Mouse (Mus musculus): ENCODE measurements around the gene A230050P20Rik. TPM values are rescaled to one million over a fixed set of nuclear protein-coding genes. Genes with fewer than 3 reads are reported as not detected.

The A230050P20Rik gene
- total and polyA plus RNA-seq, 2 experiments from 2014 or later, result 19.6 to 22.1 TPM

DNA sequence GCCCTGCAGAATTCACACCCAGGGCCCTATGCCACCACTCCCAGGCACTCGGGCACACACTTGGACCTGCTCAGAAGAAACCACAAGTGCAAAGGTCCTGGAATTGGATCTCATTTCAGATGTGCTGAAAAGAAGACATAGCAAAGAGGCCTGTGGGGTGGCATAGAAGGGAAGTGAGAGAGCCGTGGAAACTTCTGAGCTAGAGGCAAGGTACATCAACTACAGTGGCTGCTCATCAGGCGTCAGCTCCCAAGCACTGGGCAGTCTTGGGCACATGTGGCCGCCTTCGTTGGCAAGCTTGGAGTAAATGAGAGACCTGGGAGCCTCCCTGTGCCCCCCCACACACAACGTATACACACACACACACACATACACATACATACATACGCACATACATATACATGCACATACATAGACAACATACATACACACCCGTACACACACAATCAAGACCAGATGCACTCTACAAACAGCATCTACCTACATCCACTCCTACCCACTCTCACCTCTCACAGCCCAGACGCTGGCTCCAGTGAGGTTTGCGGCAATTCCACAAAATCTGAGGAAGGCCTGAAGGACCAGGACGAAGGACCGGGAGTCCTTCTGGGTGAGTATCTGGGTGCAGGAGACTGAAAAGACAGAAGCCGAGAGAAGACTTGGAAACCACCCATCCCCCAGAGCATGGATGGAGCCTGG is 10.8 kb downstream of the A230050P20Rik start, which contains the start of gene Angptl6:
TSS of gene Angptl6 (minus strand) at position 631 of the 696 bp plus-strand sequence.
- Histone ChIP-seq H3K27ac (ENCODE audit: low read depth, low read length) (peak within 1 kb of the TSS; percentile 92), H3K4me1 (ENCODE audit: insufficient read depth) (peaks cover 6% of the 10 kb centered on the region; the same call in 1 of the 2 replicates), H3K4me2 (ENCODE audit: low read depth) (peak within 1 kb of the TSS; percentile 62), H3K27me3 (ENCODE audit: insufficient read depth, low read length) (no peaks in the 10 kb centered on the region), H3K9ac (peak within 1 kb of the TSS; percentile 64), H3K36me3 (ENCODE audit: insufficient read depth) (no peaks in the 10 kb centered on the region), H3K9me3 (ENCODE audit: low read length) (no peaks in the 10 kb centered on the region), H3K4me3 (ENCODE audit: low read depth, low read length) (peak within 1 kb of the TSS; percentile 45)
- ATAC-seq (no peak), DNase-seq (no peak)
- 94% methylated on average over 13 of the region's 13 CpGs for WGBS
- no peak for TF ChIP-seq CTCF (IDR thresholded peaks at IDR 0.05; ENCODE audit: low read depth)

DNA sequence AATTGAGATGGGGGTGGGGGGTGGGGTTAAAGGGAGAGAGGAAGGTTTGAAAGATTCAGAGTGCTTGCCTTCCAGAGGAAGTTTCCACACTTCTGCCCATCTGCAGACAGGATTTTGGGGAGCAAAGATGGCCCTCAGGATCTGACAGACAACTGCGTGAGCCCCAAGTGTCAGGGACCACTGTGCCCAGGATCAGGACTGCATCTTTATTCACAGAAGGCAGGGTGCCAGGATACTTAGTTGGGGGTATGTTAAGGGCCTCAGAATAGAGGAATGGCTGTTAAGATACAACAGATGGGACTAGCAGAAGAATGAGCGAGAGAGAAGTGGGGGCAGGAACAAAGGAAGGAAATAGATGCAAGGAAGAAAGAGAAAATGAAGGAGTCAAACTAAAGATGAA is 18.1 kb downstream of the A230050P20Rik start:
- 91% methylated on average over 2 of the region's 2 CpGs for WGBS
- no peak for DNase-seq
- Histone ChIP-seq H3K4me3 (ENCODE audit: low read depth, low read length) (no peak overlapping the region), H3K27ac (ENCODE audit: low read depth, low read length) (no peak overlapping the region), H3K9me3 (ENCODE audit: low read length) (no peaks in the 10 kb centered on the region), H3K9ac (no peak overlapping the region), H3K36me3 (ENCODE audit: insufficient read depth) (peaks cover 24% of the 10 kb centered on the region), H3K4me2 (ENCODE audit: low read depth) (no peak overlapping the region), H3K4me1 (ENCODE audit: insufficient read depth) (0 out of 2 replicates have a peak, but pooled peaks cover 8% of the 10 kb centered on the region), H3K27me3 (ENCODE audit: insufficient read depth, low read length) (no peaks in the 10 kb centered on the region)
- no peak for TF ChIP-seq CTCF (IDR thresholded peaks at IDR 0.05; ENCODE audit: low read depth)
- no peak for ATAC-seq

DNA sequence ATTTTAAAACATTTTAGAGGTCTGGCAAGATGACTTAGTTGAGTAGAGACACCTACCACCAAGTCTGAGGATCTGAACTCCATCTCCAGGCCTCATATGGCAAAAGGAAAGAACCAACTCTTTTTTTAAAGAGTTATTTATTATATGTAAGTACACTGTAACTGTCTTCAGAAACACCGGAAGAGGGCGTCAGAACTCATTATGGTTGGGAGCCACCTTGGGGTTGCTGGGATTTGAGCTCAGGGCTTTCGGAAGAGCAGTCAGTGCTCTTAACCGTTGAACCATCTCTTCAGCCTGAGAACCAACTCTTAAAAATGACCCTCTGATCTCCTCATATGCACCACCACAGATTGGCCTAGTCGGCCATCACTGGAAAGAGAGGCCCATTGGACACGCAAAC is 18.7 kb downstream of the A230050P20Rik start:
- no peak overlapping the region for H3K4me3 ChIP-seq (ENCODE audit: low read depth, low read length)

DNA sequence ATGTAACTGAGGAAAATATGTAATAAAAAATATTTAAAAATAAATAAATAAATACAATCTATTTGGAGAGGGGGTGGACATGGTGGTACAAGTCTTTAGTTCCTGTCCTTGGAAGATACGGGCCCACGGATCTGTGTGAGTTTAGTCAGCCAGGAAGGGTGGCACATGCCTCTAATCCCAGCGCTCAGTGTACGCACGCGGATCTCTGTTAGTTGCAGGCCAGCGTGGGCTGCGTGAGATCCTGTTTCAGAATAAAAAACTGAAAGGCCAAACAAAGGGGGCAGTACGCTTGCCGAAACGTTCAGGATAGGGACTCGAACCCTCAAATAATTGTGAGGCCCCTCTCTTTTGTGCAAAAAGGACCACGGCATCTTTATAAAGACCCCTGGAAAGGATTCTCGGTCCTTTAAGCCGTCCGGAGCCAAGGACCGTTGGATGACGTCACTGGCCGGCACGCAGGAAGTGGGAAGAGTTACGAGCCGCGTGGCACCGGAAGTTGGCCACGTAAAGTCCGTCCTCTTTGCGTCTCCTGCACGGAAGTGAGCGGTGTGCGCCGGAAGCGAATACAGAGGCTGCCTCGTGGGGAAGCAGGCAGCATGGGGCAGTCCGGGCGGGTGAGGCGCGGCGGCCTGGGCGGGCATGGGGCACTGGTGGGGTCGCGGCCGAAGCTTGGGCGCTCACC is 19.4 kb downstream of the A230050P20Rik start, which contains the start of gene Ppan:
TSS of gene Ppan (plus strand) at position 472 of the 682 bp plus-strand sequence.
- under 1% methylated on average over 35 of the region's 43 CpGs for WGBS
- Histone ChIP-seq H3K9ac (peak within 1 kb of the TSS; percentile 81), H3K9me3 (ENCODE audit: low read length) (no peaks in the 10 kb centered on the region), H3K27ac (ENCODE audit: low read depth, low read length) (peak within 1 kb of the TSS; percentile 97), H3K4me1 (ENCODE audit: insufficient read depth) (0 out of 2 replicates have a peak, but pooled peaks cover 8% of the 10 kb centered on the region), H3K4me2 (ENCODE audit: low read depth) (peak within 1 kb of the TSS; percentile 88), H3K27me3 (ENCODE audit: insufficient read depth, low read length) (no peaks in the 10 kb centered on the region), H3K36me3 (ENCODE audit: insufficient read depth) (peaks cover 37% of the 10 kb centered on the region), H3K4me3 (ENCODE audit: low read depth, low read length) (peak within 1 kb of the TSS; percentile 91)
- peak; percentile 5; the same call in 1 of the 2 replicates for TF ChIP-seq CTCF (IDR thresholded peaks at IDR 0.05; ENCODE audit: low read depth)
- peak; percentile 98 for DNase-seq
- ATAC-seq, result peak; percentile 98

More for the DNA sequence above, 18.7 kb downstream of the A230050P20Rik start:
- H3K36me3 ChIP-seq (ENCODE audit: insufficient read depth), result peaks cover 30% of the 10 kb centered on the region
- DNase-seq (peak; percentile 9), ATAC-seq (no peak)
- peak overlapping the region; percentile 88 for H3K4me2 ChIP-seq (ENCODE audit: low read depth)
- 0 out of 2 replicates have a peak, but pooled peaks cover 8% of the 10 kb centered on the region for H3K4me1 ChIP-seq (ENCODE audit: insufficient read depth)
- TF ChIP-seq CTCF (IDR thresholded peaks at IDR 0.05; ENCODE audit: low read depth), result no peak
- H3K9me3 ChIP-seq (ENCODE audit: low read length), result no peaks in the 10 kb centered on the region
- no peak overlapping the region for H3K9ac ChIP-seq
- 88% methylated on average over 6 of the region's 6 CpGs for WGBS
- no peaks in the 10 kb centered on the region for H3K27me3 ChIP-seq (ENCODE audit: insufficient read depth, low read length)
- peak overlapping the region; percentile 97 for H3K27ac ChIP-seq (ENCODE audit: low read depth, low read length)

DNA sequence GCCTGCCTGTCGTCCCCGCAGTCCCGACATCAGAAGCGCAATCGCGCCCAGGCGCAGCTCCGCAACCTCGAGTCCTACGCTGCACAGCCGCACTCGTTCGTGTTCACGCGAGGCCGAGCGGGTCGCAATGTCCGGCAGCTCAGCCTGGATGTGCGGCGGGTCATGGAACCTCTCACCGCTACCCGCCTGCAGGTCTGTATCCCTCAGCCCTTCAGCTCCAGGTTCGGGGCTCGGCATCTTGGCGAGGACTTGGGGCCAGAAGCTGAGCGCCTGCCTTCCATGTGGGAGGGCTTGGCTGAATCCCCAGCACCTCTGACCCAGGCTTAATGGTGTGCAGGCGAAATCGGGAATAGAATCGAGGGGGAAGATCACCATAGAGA is 19.9 kb downstream of the A230050P20Rik start:
- H3K36me3 ChIP-seq (ENCODE audit: insufficient read depth), result peaks cover 42% of the 10 kb centered on the region
- H3K4me1 ChIP-seq (ENCODE audit: insufficient read depth), result 0 out of 2 replicates have a peak, but pooled peaks cover 8% of the 10 kb centered on the region
- ATAC-seq (peak; percentile 42), DNase-seq (no peak)
- H3K27ac ChIP-seq (ENCODE audit: low read depth, low read length), result peak overlapping the region; percentile 97
- no peaks in the 10 kb centered on the region for H3K27me3 ChIP-seq (ENCODE audit: insufficient read depth, low read length)
- H3K9me3 ChIP-seq (ENCODE audit: low read length), result no peaks in the 10 kb centered on the region
- peak overlapping the region; percentile 91 for H3K4me3 ChIP-seq (ENCODE audit: low read depth, low read length)
- WGBS, result under 1% methylated on average over 30 of the region's 30 CpGs
- H3K9ac ChIP-seq, result peak overlapping the region; percentile 81
- H3K4me2 ChIP-seq (ENCODE audit: low read depth), result peak overlapping the region; percentile 88
- TF ChIP-seq CTCF (IDR thresholded peaks at IDR 0.05; ENCODE audit: low read depth), result no peak

DNA sequence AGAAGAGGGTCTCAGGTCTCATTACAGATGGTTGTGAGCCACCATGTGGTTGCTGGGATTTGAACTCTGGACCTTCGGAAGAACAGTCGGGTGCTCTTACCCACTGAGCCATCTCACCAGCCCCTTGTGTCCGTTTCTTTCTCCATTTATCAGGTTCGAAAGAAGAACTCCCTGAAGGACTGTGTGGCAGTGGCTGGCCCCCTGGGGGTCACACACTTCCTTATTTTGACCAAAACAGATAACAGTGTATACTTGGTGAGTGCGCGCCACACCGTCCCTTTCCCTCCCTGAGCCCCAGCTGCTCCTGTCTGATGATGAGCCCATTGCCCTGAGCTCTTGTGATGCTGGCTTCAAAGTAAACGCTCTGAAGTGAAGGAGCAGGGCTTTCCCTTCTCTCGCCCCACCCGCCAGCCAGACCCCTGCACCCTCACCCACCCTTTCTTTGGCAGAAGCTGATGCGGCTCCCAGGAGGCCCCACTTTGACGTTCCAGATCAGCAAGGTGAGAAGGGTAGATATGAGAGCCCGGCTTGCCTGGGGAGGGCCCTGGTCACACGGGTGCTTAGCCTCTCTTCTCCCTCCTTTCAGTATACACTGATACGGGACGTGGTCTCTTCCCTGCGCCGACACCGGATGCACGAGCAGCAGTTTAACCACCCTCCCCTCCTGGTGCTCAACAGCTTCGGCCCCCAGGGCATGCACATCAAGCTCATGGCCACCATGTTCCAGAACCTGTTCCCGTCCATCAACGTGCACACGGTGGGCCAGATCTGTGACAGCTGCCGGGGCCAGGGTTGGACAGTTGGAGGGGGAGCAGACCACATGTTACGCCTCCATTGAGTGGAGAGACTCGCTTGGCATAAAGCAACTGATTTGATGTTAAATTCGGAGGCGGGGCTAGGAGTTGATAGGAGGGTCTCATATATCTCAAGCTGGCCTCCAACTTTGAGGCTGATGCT is 21.0 kb downstream of the A230050P20Rik start:
- H3K4me2 ChIP-seq (ENCODE audit: low read depth), result peak overlapping the region; percentile 88; the same call in 1 of the 2 replicates
- 86% methylated on average over 29 of the region's 29 CpGs for WGBS
- H3K9me3 ChIP-seq (ENCODE audit: low read length), result no peaks in the 10 kb centered on the region
- H3K27ac ChIP-seq (ENCODE audit: low read depth, low read length), result no peak overlapping the region
- H3K36me3 ChIP-seq (ENCODE audit: insufficient read depth), result peaks cover 53% of the 10 kb centered on the region
- no peak overlapping the region for H3K4me3 ChIP-seq (ENCODE audit: low read depth, low read length)
- no peak for TF ChIP-seq CTCF (IDR thresholded peaks at IDR 0.05; ENCODE audit: low read depth)
- ATAC-seq (no peak), DNase-seq (no peak)
- no peaks in the 10 kb centered on the region for H3K27me3 ChIP-seq (ENCODE audit: insufficient read depth, low read length)
- H3K9ac ChIP-seq, result no peak overlapping the region
- 0 out of 2 replicates have a peak, but pooled peaks cover 8% of the 10 kb centered on the region for H3K4me1 ChIP-seq (ENCODE audit: insufficient read depth)
